Mouse (Mus musculus): ENCODE measurements around the gene Ero1lb.
A peak's percentile ranks its signal among the peaks of the same experiment; 100 is the strongest.

DNA sequence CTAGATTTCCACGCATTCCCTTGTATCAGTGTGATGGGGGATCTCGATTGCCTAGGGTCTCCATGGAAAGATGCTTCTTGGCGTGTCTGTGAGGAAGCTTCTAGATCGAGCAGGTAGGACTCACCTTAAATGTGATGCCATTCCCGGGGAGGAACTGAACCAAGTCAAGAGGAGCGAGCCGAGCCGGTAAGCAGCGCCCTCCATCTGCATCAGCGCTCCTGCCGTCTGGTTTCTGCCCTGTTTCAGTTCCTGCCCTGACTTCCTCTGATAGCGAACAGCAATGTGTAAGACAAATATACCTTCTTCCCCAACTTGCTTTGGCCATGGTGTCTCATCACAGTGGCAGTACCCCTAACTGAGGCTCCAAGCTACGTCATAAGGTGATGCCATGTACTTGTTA lies 25.6 kb upstream of the Ero1lb start:
- no peak for TF ChIP-seq JUND (conservative IDR thresholded peaks at IDR 0.05; ENCODE audit: low read depth, low read length)
- TF ChIP-seq NELFE (IDR thresholded peaks at IDR 0.05; ENCODE audit: low read depth, low read length): no peak
- no peak for TF ChIP-seq POLR2AphosphoS2 (IDR thresholded peaks at IDR 0.05; ENCODE audit: low read depth, low read length)
- no peak for TF ChIP-seq ZC3H11A (IDR thresholded peaks at IDR 0.05; ENCODE audit: low read depth, low read length)
- peak in 1 of 2 experiments; percentile 15; a peak in 1 of 4 replicates for TF ChIP-seq CTCF (conservative IDR thresholded peaks at IDR 0.05 in 1 of 2, IDR thresholded peaks at IDR 0.05 in 1 of 2; ENCODE audit: low read depth in 2 of 2, low read length in 2 of 2)
- no peak for TF ChIP-seq POLR2A (IDR thresholded peaks at IDR 0.05; ENCODE audit: low read depth, low read length)
- no peak for TF ChIP-seq USF2 (conservative IDR thresholded peaks at IDR 0.05; ENCODE audit: low read depth, low read length)
- TF ChIP-seq NRF1 (IDR thresholded peaks at IDR 0.05; ENCODE audit: low read depth, low read length): no peak
